In genomic region chr11:29173125-29173631, GRCm38 (mm10) we compare ENCODE assay signal across 8 mouse cellular contexts. TPM values are rescaled to one million over a fixed set of nuclear protein-coding genes. Genes with fewer than 3 reads are reported as not detected.
DNase-seq lines count a peak whose midpoint lies in the region; ATAC-seq lines count a peak whose summit lies in the region.

No protein-coding gene starts in this region.

- peak overlapping the region; percentile 85 for H3K4me2 ChIP-seq in forebrain, embryonic 13.5 days

- peak; percentile 52 for DNase-seq in MEL-GATA-1-ER (ENCODE audit: extremely low read depth, low read depth)
- peak; percentile 56 for DNase-seq in c-Kit-negative CD71-positive TER-119-positive erythroid progenitor cells, embryonic 14.5 days (ENCODE audit: low read depth, low spot score)
- peak; percentile 73 for DNase-seq in heart, postnatal 4 days
- peak; percentile 13 for DNase-seq in layer of hippocampus, adult 9-10 months (ENCODE audit: low spot score)
- peak; percentile 51 for DNase-seq in lung, postnatal 14 days
- DNase-seq in ovary, postnatal 14 days (ENCODE audit: low spot score) = peak; percentile 45
- peak; percentile 59 for DNase-seq in urinary bladder, postnatal 14 days (ENCODE audit: low spot score)

- peak; percentile 61 for ATAC-seq in forebrain, embryonic 13.5 days

- H3K9ac ChIP-seq in forebrain, embryonic 13.5 days = peak overlapping the region; percentile 97

- H3K27me3 ChIP-seq in forebrain, embryonic 13.5 days = no peaks in the 10 kb centered on the region

- H3K4me1 ChIP-seq in forebrain, embryonic 13.5 days = peaks cover 21% of the 10 kb centered on the region

- H3K9me3 ChIP-seq in forebrain, embryonic 13.5 days (replicated peaks) = no peaks in the 10 kb centered on the region

- H3K4me3 ChIP-seq in forebrain, embryonic 13.5 days = peak overlapping the region; percentile 81

- H3K27ac ChIP-seq in forebrain, embryonic 13.5 days = peak overlapping the region; percentile 98

- no peaks in the 10 kb centered on the region for H3K36me3 ChIP-seq in forebrain, embryonic 13.5 days (ENCODE audit: poor library complexity, severe bottlenecking)

- WGBS in forebrain, embryonic 13.5 days = 0% methylated on average over 38 of the region's 38 CpGs

RNA-seq across cellular contexts. Expression of gene Ppp4r3b, which starts 0.5 kb away (rescaled TPM):
- polyA plus RNA-seq in forebrain, embryonic 13.5 days (2015; fragmentation: Nextera tagmentation; extraction: Ambion mirVana) = 104 and 110 TPM in 2 replicates
- 10 to 100 TPM; 38.3 to 40.2 TPM for total RNA-seq in heart, postnatal 4 days (2021)

RNA-seq across cellular contexts. Expression of gene Pnpt1, which starts 42.6 kb away (rescaled TPM):
- 30.4 and 31.5 TPM in 2 replicates for polyA plus RNA-seq in forebrain, embryonic 13.5 days (2015; fragmentation: Nextera tagmentation; extraction: Ambion mirVana)
- total RNA-seq in heart, postnatal 4 days (2021) = 10 to 100 TPM; 33.0 to 34.6 TPM

Comparison
In these comparisons a context has a peak if more than half of its experiments do, and no peak if none do; other contexts are left out.
1. Peak in every context shown above with its lines: DNase-seq, ATAC-seq, H3K4me3 ChIP-seq and H3K27ac ChIP-seq.
2. DNase-seq: peak in every context shown above with its lines; median percentile 73 in heart, postnatal 4 days; 59 in urinary bladder, postnatal 14 days; 56 in c-Kit-negative CD71-positive TER-119-positive erythroid progenitor cells, embryonic 14.5 days; 52 in MEL-GATA-1-ER; 51 in lung, postnatal 14 days; 45 in ovary, postnatal 14 days; 13 in layer of hippocampus, adult 9-10 months.